Mouse (Mus musculus): ENCODE data around the gene Sfta2. TPM values are rescaled to one million over a fixed set of nuclear protein-coding genes. Genes with fewer than 3 reads are reported as not detected.

The Sfta2 gene
- polyA plus RNA-seq, 1 experiment from 2014 or later: not detected

GRCm38 (mm10) chr17:35570836-35571235, 30.5 kb upstream of the Sfta2 start:
- 81% methylated on average over 14 of the region's 14 CpGs for WGBS

GRCm38 (mm10) chr17:35571477-35571876, 29.9 kb upstream of the Sfta2 start:
- H3K27me3 ChIP-seq: peaks cover 50% of the 10 kb centered on the region
- H3K4me3 ChIP-seq (replicated peaks): no peak overlapping the region
- H3K9ac ChIP-seq (replicated peaks): no peak overlapping the region
- no peak overlapping the region for H3K27ac ChIP-seq
- ATAC-seq (ENCODE audit: insufficient number of reproducible peaks, insufficient read depth, low FRiP score, low TSS enrichment, low read depth): 0 out of 2 replicates have a peak, but pooled peaks have one; percentile 31
- peaks cover 11% of the 10 kb centered on the region for H3K4me1 ChIP-seq (replicated peaks)
- H3K36me3 ChIP-seq: no peaks in the 10 kb centered on the region
- peaks cover 3% of the 10 kb centered on the region; the same call in 1 of the 2 replicates for H3K9me3 ChIP-seq
- 97% methylated on average over 7 of the region's 7 CpGs for WGBS
- H3K4me2 ChIP-seq: no peak overlapping the region

More at GRCm38 (mm10) chr17:35570836-35571235, 30.5 kb upstream of the Sfta2 start:
- peaks cover 3% of the 10 kb centered on the region; the same call in 1 of the 2 replicates for H3K9me3 ChIP-seq
- no peak overlapping the region for H3K27ac ChIP-seq
- H3K36me3 ChIP-seq: no peaks in the 10 kb centered on the region
- no peak overlapping the region for H3K4me2 ChIP-seq
- no peak overlapping the region for H3K4me3 ChIP-seq (replicated peaks)
- peaks cover 47% of the 10 kb centered on the region for H3K27me3 ChIP-seq
- H3K4me1 ChIP-seq (replicated peaks): peaks cover 11% of the 10 kb centered on the region
- ATAC-seq (ENCODE audit: insufficient number of reproducible peaks, insufficient read depth, low FRiP score, low TSS enrichment, low read depth): no peak
- no peak overlapping the region for H3K9ac ChIP-seq (replicated peaks)

GRCm38 (mm10) chr17:35578211-35578610, 23.1 kb upstream of the Sfta2 start:
- Histone ChIP-seq H3K27ac (no peak overlapping the region), H3K4me2 (no peak overlapping the region), H3K4me1 (replicated peaks) (no peaks in the 10 kb centered on the region), H3K9ac (replicated peaks) (no peak overlapping the region), H3K36me3 (no peaks in the 10 kb centered on the region), H3K27me3 (peaks cover 20% of the 10 kb centered on the region), H3K4me3 (replicated peaks) (no peak overlapping the region), H3K9me3 (no peaks in the 10 kb centered on the region)
- 13% methylated on average over 6 of the region's 6 CpGs for WGBS
- ATAC-seq (ENCODE audit: insufficient number of reproducible peaks, insufficient read depth, low FRiP score, low TSS enrichment, low read depth): no peak

GRCm38 (mm10) chr17:35582900-35583299, 18.4 kb upstream of the Sfta2 start:
- Histone ChIP-seq H3K4me3 (replicated peaks) (no peak overlapping the region), H3K27me3 (0 out of 2 replicates have a peak, but pooled peaks cover 3% of the 10 kb centered on the region), H3K27ac (no peak overlapping the region), H3K4me1 (replicated peaks) (no peaks in the 10 kb centered on the region), H3K4me2 (no peak overlapping the region), H3K9me3 (no peaks in the 10 kb centered on the region), H3K9ac (replicated peaks) (no peak overlapping the region), H3K36me3 (no peaks in the 10 kb centered on the region)
- WGBS: 91% methylated on average over 1 of the region's 1 CpGs
- no peak for ATAC-seq (ENCODE audit: insufficient number of reproducible peaks, insufficient read depth, low FRiP score, low TSS enrichment, low read depth)

- Histone ChIP-seq H3K36me3 (no peaks in the 10 kb centered on the region), H3K4me3 (replicated peaks) (no peak overlapping the region), H3K9me3 (no peaks in the 10 kb centered on the region), H3K27ac (no peak overlapping the region), H3K27me3 (0 out of 2 replicates have a peak, but pooled peaks cover 3% of the 10 kb centered on the region), H3K4me1 (replicated peaks) (no peaks in the 10 kb centered on the region), H3K4me2 (peak overlapping the region; percentile 35), H3K9ac (replicated peaks) (no peak overlapping the region)
- 15% methylated on average over 16 of the region's 16 CpGs for WGBS
- no peak for ATAC-seq (ENCODE audit: insufficient number of reproducible peaks, insufficient read depth, low FRiP score, low TSS enrichment, low read depth)
These were observed 16.9 kb upstream of the Sfta2 start for GRCm38 (mm10) chr17:35584330-35584937.

- ATAC-seq (ENCODE audit: insufficient number of reproducible peaks, insufficient read depth, low FRiP score, low TSS enrichment, low read depth): no peak
- Histone ChIP-seq H3K4me2 (no peak overlapping the region), H3K4me3 (replicated peaks) (no peak overlapping the region), H3K4me1 (replicated peaks) (no peaks in the 10 kb centered on the region), H3K9ac (replicated peaks) (no peak overlapping the region), H3K27me3 (0 out of 2 replicates have a peak, but pooled peaks cover 8% of the 10 kb centered on the region), H3K9me3 (no peaks in the 10 kb centered on the region), H3K36me3 (no peaks in the 10 kb centered on the region), H3K27ac (no peak overlapping the region)
- WGBS: 83% methylated on average over 1 of the region's 1 CpGs
These were observed 14.1 kb upstream of the Sfta2 start for GRCm38 (mm10) chr17:35587291-35587690.

GRCm38 (mm10) chr17:35588387-35588786, 13.0 kb upstream of the Sfta2 start:
- 28% methylated on average over 4 of the region's 4 CpGs for WGBS
- Histone ChIP-seq H3K27me3 (0 out of 2 replicates have a peak, but pooled peaks cover 8% of the 10 kb centered on the region), H3K4me3 (replicated peaks) (no peak overlapping the region), H3K9ac (replicated peaks) (no peak overlapping the region), H3K4me2 (no peak overlapping the region), H3K4me1 (replicated peaks) (no peaks in the 10 kb centered on the region), H3K36me3 (no peaks in the 10 kb centered on the region), H3K9me3 (no peaks in the 10 kb centered on the region), H3K27ac (no peak overlapping the region)
- ATAC-seq (ENCODE audit: insufficient number of reproducible peaks, insufficient read depth, low FRiP score, low TSS enrichment, low read depth): no peak

- Histone ChIP-seq H3K4me3 (replicated peaks) (no peak overlapping the region), H3K27me3 (peaks cover 8% of the 10 kb centered on the region; the same call in 1 of the 2 replicates), H3K4me2 (peak overlapping the region; percentile 32), H3K9ac (replicated peaks) (no peak overlapping the region), H3K36me3 (no peaks in the 10 kb centered on the region), H3K4me1 (replicated peaks) (no peaks in the 10 kb centered on the region), H3K9me3 (no peaks in the 10 kb centered on the region), H3K27ac (no peak overlapping the region)
- ATAC-seq (ENCODE audit: insufficient number of reproducible peaks, insufficient read depth, low FRiP score, low TSS enrichment, low read depth): peak; percentile 79; the same call in 1 of the 2 replicates
- 35% methylated on average over 21 of the region's 21 CpGs for WGBS
These were observed 10.7 kb upstream of the Sfta2 start for GRCm38 (mm10) chr17:35590410-35591218.

GRCm38 (mm10) chr17:35591219-35591578, 10.2 kb upstream of the Sfta2 start:
- Histone ChIP-seq H3K27ac (no peak overlapping the region), H3K4me3 (replicated peaks) (no peak overlapping the region), H3K9ac (replicated peaks) (no peak overlapping the region), H3K36me3 (no peaks in the 10 kb centered on the region), H3K4me2 (no peak overlapping the region), H3K4me1 (replicated peaks) (no peaks in the 10 kb centered on the region), H3K27me3 (peaks cover 5% of the 10 kb centered on the region; the same call in 1 of the 2 replicates), H3K9me3 (0 out of 2 replicates have a peak, but pooled peaks cover 1% of the 10 kb centered on the region)
- WGBS: 94% methylated on average over 7 of the region's 7 CpGs
- ATAC-seq (ENCODE audit: insufficient number of reproducible peaks, insufficient read depth, low FRiP score, low TSS enrichment, low read depth): no peak

- no peak overlapping the region for H3K4me2 ChIP-seq
- no peak overlapping the region for H3K9ac ChIP-seq (replicated peaks)
- 0 out of 2 replicates have a peak, but pooled peaks cover 3% of the 10 kb centered on the region for H3K9me3 ChIP-seq
- peaks cover 5% of the 10 kb centered on the region; the same call in 1 of the 2 replicates for H3K27me3 ChIP-seq
- H3K36me3 ChIP-seq: no peaks in the 10 kb centered on the region
- no peak overlapping the region for H3K27ac ChIP-seq
- ATAC-seq (ENCODE audit: insufficient number of reproducible peaks, insufficient read depth, low FRiP score, low TSS enrichment, low read depth): no peak
- no peak overlapping the region for H3K4me3 ChIP-seq (replicated peaks)
- H3K4me1 ChIP-seq (replicated peaks): no peaks in the 10 kb centered on the region
- WGBS: 89% methylated on average over 15 of the region's 15 CpGs
These were observed 9.6 kb upstream of the Sfta2 start for GRCm38 (mm10) chr17:35591731-35592130.

- H3K27ac ChIP-seq: no peak overlapping the region
- no peak overlapping the region for H3K4me3 ChIP-seq (replicated peaks)
- no peak for ATAC-seq (ENCODE audit: insufficient number of reproducible peaks, insufficient read depth, low FRiP score, low TSS enrichment, low read depth)
- H3K4me1 ChIP-seq (replicated peaks): no peaks in the 10 kb centered on the region
- peaks cover 5% of the 10 kb centered on the region; the same call in 1 of the 2 replicates for H3K27me3 ChIP-seq
- 80% methylated on average over 9 of the region's 9 CpGs for WGBS
- 0 out of 2 replicates have a peak, but pooled peaks cover 6% of the 10 kb centered on the region for H3K9me3 ChIP-seq
- H3K9ac ChIP-seq (replicated peaks): no peak overlapping the region
- no peak overlapping the region for H3K4me2 ChIP-seq
- no peaks in the 10 kb centered on the region for H3K36me3 ChIP-seq
These were observed 9.2 kb upstream of the Sfta2 start for GRCm38 (mm10) chr17:35592131-35592530.

Data from limb, embryonic 12.5 days (tissue).